Mouse (Mus musculus): Measurements from ENCODE around the gene Mertk. TPM values are rescaled to one million over a fixed set of nuclear protein-coding genes. Genes with fewer than 3 reads are reported as not detected.
A peak's percentile ranks its signal among the peaks of the same experiment; 100 is the strongest.

Mertk gene
- polyA plus RNA-seq, 1 experiment from 2014 or later, result 0.73 TPM

DNA sequence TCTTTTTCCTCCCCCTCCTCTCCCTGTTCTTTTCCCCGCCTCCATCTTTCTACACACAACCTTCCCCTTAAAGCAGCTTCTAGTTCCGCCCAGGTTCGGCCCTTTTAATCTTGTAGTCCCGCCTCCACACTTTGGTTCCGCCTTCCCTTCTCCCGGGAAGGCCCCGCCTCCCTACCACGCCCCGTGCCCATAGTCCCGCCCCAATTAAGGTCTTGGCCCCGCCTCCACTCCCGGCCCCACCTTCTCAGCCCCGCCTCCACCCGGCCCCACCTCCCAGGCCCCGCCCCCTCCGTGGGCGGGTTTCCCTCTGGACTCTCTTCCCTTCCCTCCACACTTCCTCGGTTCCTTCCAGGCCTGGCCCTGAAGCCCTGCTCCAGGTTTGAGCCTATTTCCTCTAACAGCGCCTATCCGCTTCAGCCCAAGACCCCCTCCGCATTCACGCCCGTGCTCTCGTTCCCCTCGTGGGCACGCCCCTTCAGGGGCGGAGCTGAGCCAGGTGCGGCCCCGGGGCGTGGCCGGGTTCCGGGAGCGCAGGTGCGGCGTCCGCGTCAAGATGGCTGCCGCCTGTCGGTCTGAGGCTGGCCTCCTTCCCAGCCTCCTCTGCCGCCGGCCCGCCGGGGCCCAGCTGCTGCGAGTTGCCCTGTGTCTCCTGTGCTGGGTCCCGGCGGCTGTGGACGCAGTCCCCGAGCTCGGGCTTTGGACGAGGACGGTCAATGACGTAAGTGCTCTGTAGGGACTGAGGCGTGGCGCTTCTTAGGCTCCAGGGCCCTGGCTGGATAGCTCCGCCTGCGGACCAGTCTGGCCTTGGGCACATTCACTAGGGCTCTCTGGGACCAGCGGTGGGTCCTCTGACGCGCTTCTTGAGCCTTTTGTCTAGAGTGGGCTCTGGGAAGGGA, 119.3 kb downstream of the Mertk start, which contains the start of gene Tmem87b:
Gene Tmem87b (plus strand): TSS at position 333 of the 896 bp plus-strand sequence.
- peak within 1 kb of the TSS; percentile 88 for H3K4me3 ChIP-seq (replicated peaks; ENCODE audit: low read length)
- H3K27ac ChIP-seq (ENCODE audit: low read length), result peak within 1 kb of the TSS; percentile 96
- H3K4me1 ChIP-seq (replicated peaks; ENCODE audit: control insufficient read depth, insufficient read depth, low read length), result peaks cover 15% of the 10 kb centered on the region
- under 1% methylated on average over 59 of the region's 59 CpGs for WGBS
- peak within 1 kb of the TSS; percentile 64 for H3K4me2 ChIP-seq (ENCODE audit: low read length)
- peak; percentile 94 for ATAC-seq
- H3K36me3 ChIP-seq (ENCODE audit: control insufficient read depth, insufficient read depth), result no peaks in the 10 kb centered on the region
- peak within 1 kb of the TSS; percentile 87 for H3K9ac ChIP-seq (replicated peaks; ENCODE audit: low read depth, low read length)
- no peaks in the 10 kb centered on the region for H3K27me3 ChIP-seq (replicated peaks; ENCODE audit: control insufficient read depth, insufficient read depth, low read length)
- no peaks in the 10 kb centered on the region for H3K9me3 ChIP-seq (ENCODE audit: control insufficient read depth, low read length)

DNA sequence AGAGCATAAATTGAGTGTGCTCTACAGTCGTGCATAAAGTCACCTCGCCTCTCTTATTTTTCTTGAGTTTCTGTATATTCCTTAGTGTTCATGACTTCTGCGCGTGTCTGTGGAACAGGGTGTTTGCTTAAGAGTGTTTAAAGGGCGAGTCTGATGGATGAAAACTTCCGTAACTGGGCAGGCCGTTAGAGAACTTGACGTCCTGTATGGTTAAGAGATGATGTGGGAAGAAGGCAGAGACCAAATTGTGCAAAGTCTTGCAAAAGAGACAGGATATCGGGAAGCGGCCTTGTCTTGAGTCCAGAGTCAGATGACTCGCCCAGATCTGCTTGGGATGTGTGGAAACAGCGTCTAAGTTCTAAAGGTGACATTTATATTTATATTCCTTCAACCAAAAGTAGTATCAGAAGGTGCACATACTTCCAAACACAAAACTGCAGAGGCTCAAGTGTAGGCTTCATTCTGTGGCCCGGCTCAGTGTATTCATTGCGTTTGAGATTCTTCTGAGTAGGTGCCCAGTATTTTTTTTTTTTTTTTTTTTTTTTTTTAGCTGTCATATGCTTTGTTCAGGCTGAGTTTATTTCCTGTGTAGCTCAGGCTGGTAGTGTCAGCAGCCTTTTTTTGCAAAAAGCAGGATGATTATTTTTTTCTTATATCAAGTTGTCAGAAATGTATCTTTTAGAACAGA, 120.3 kb downstream of the Mertk start:
- Histone ChIP-seq H3K27me3 (replicated peaks; ENCODE audit: control insufficient read depth, insufficient read depth, low read length) (no peaks in the 10 kb centered on the region), H3K4me3 (replicated peaks; ENCODE audit: low read length) (peak overlapping the region; percentile 88), H3K27ac (ENCODE audit: low read length) (peak overlapping the region; percentile 96), H3K9me3 (ENCODE audit: control insufficient read depth, low read length) (no peaks in the 10 kb centered on the region), H3K4me1 (replicated peaks; ENCODE audit: control insufficient read depth, insufficient read depth, low read length) (peaks cover 15% of the 10 kb centered on the region), H3K9ac (replicated peaks; ENCODE audit: low read depth, low read length) (peak overlapping the region; percentile 87), H3K4me2 (ENCODE audit: low read length) (peak overlapping the region; percentile 64), H3K36me3 (ENCODE audit: control insufficient read depth, insufficient read depth) (no peaks in the 10 kb centered on the region)
- WGBS, result 11% methylated on average over 14 of the region's 14 CpGs
- ATAC-seq, result no peak

DNA sequence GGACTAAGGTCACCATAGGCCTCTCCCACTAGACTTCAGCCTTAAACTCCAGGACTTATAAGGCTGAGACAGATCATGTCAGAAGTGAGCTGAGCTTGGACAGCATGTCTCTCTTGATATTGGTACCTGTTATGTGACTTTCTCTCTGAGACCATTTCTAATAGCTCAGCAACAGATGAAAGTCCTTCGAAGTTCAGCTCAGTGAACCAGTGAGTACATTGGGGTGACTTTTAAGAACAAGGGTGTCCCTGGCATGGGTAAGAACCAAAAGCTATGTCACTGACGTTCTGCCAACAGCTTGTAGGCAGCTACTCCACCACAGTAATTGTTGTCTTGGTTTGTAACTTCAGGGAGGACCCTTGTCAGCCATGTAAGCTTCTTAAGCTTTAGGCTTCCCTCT, 121.9 kb downstream of the Mertk start:
- Histone ChIP-seq H3K4me2 (ENCODE audit: low read length) (no peak overlapping the region), H3K36me3 (ENCODE audit: control insufficient read depth, insufficient read depth) (no peaks in the 10 kb centered on the region), H3K9me3 (ENCODE audit: control insufficient read depth, low read length) (no peaks in the 10 kb centered on the region), H3K4me1 (replicated peaks; ENCODE audit: control insufficient read depth, insufficient read depth, low read length) (peaks cover 15% of the 10 kb centered on the region), H3K27ac (ENCODE audit: low read length) (no peak overlapping the region), H3K27me3 (replicated peaks; ENCODE audit: control insufficient read depth, insufficient read depth, low read length) (no peaks in the 10 kb centered on the region), H3K9ac (replicated peaks; ENCODE audit: low read depth, low read length) (no peak overlapping the region), H3K4me3 (replicated peaks; ENCODE audit: low read length) (no peak overlapping the region)
- no peak for ATAC-seq
- 88% methylated on average over 2 of the region's 2 CpGs for WGBS

DNA sequence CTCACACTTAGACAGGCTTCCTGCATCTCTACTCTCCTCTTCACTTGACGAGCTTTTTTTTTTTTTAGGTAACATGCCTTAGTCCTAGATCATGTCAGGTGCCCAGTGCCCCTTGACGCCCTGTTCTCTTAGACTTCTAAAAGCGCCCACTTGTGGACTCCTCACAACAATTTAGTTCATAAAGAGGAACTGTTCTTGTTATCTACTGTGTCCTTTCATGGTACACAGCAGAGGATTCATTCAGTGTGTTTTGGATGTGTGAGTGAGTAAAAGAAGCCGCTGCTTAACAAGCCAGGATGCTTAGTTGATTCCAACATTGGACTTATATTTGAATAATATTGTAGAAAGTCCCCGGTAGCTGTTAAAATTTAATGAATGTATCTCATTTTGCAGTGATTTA, 125.1 kb downstream of the Mertk start:
- no peak for ATAC-seq
- H3K4me3 ChIP-seq (replicated peaks; ENCODE audit: low read length), result no peak overlapping the region
- no peak overlapping the region for H3K27ac ChIP-seq (ENCODE audit: low read length)
- H3K27me3 ChIP-seq (replicated peaks; ENCODE audit: control insufficient read depth, insufficient read depth, low read length), result no peaks in the 10 kb centered on the region
- H3K36me3 ChIP-seq (ENCODE audit: control insufficient read depth, insufficient read depth), result peaks cover 8% of the 10 kb centered on the region; the same call in 1 of the 2 replicates
- H3K9ac ChIP-seq (replicated peaks; ENCODE audit: low read depth, low read length), result no peak overlapping the region
- no peaks in the 10 kb centered on the region for H3K9me3 ChIP-seq (ENCODE audit: control insufficient read depth, low read length)
- H3K4me2 ChIP-seq (ENCODE audit: low read length), result no peak overlapping the region
- peaks cover 8% of the 10 kb centered on the region for H3K4me1 ChIP-seq (replicated peaks; ENCODE audit: control insufficient read depth, insufficient read depth, low read length)
- 78% methylated on average over 5 of the region's 5 CpGs for WGBS

DNA sequence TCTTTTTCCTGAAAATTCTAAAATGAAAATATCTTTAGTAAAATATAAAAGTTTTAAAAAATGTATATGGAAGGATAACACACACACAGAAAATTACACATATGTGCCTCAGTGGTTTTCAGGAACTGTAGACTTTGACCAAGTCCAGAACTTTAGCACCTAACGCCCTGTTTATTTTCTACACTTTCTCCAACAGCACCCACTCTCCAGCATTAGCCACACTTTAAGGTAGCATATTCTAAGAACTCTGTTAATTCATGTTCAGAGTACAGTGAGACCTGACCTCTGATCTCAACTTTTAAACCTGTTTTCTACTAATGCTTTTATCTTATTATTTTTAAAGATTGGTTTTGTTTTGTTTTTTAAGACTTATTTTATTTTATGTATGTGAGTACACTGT, 129.0 kb downstream of the Mertk start:
- Histone ChIP-seq H3K4me3 (replicated peaks; ENCODE audit: low read length) (no peak overlapping the region), H3K36me3 (ENCODE audit: control insufficient read depth, insufficient read depth) (peaks cover 22% of the 10 kb centered on the region), H3K27ac (ENCODE audit: low read length) (no peak overlapping the region), H3K9ac (replicated peaks; ENCODE audit: low read depth, low read length) (no peak overlapping the region), H3K9me3 (ENCODE audit: control insufficient read depth, low read length) (no peaks in the 10 kb centered on the region), H3K4me1 (replicated peaks; ENCODE audit: control insufficient read depth, insufficient read depth, low read length) (no peaks in the 10 kb centered on the region), H3K4me2 (ENCODE audit: low read length) (no peak overlapping the region), H3K27me3 (replicated peaks; ENCODE audit: control insufficient read depth, insufficient read depth, low read length) (no peaks in the 10 kb centered on the region)
- ATAC-seq, result no peak
- 96% methylated on average over 1 of the region's 1 CpGs for WGBS

DNA sequence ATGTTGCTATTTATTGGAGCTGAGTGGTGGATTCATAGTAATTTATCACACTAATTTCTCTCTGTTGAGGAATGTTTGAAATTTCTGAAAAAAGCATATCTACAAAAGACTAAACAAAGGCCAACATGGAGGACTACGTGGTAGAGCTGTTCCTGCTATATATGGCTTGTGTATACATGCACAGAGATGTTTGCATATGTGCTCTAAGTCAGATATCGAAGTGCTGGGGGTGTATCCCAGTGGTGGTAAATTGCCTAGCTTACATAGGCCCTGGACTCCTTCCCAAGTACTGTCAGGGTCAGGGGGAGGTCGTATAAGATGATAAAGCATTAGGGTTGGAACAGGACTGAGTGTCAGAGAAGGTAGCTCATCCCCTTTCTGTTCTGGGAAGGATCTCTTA, 133.9 kb downstream of the Mertk start:
- no peaks in the 10 kb centered on the region for H3K9me3 ChIP-seq (ENCODE audit: control insufficient read depth, low read length)
- 95% methylated on average over 3 of the region's 3 CpGs for WGBS
- H3K27ac ChIP-seq (ENCODE audit: low read length), result no peak overlapping the region
- ATAC-seq, result no peak
- no peak overlapping the region for H3K4me2 ChIP-seq (ENCODE audit: low read length)
- H3K9ac ChIP-seq (replicated peaks; ENCODE audit: low read depth, low read length), result no peak overlapping the region
- H3K4me1 ChIP-seq (replicated peaks; ENCODE audit: control insufficient read depth, insufficient read depth, low read length), result no peaks in the 10 kb centered on the region
- H3K36me3 ChIP-seq (ENCODE audit: control insufficient read depth, insufficient read depth), result peaks cover 39% of the 10 kb centered on the region
- no peak overlapping the region for H3K4me3 ChIP-seq (replicated peaks; ENCODE audit: low read length)
- no peaks in the 10 kb centered on the region for H3K27me3 ChIP-seq (replicated peaks; ENCODE audit: control insufficient read depth, insufficient read depth, low read length)

DNA sequence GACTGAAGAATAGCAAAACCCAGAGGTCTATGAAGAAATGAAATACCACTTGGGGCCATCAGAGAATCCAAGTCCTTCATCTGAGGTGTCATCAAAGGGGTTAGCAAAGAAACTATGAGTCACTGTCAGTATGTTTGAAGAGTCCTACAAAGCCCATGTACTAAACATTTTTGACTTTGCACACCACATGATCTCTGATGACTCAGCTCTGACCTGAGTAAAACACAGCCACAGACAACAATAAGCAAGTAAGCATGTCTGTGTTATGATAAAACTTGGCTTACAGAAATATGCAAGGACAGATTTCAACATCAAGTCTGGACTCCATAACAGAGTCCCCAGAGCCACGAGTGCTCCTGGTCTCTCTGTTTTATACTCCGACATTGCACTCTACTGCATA, 134.3 kb downstream of the Mertk start:
- no peak overlapping the region for H3K4me3 ChIP-seq (replicated peaks; ENCODE audit: low read length)
- no peak for ATAC-seq
- H3K9me3 ChIP-seq (ENCODE audit: control insufficient read depth, low read length), result no peaks in the 10 kb centered on the region
- no peak overlapping the region for H3K9ac ChIP-seq (replicated peaks; ENCODE audit: low read depth, low read length)
- H3K36me3 ChIP-seq (ENCODE audit: control insufficient read depth, insufficient read depth), result peaks cover 42% of the 10 kb centered on the region
- H3K27me3 ChIP-seq (replicated peaks; ENCODE audit: control insufficient read depth, insufficient read depth, low read length), result no peaks in the 10 kb centered on the region
- H3K27ac ChIP-seq (ENCODE audit: low read length), result no peak overlapping the region
- 93% methylated on average over 2 of the region's 2 CpGs for WGBS
- no peak overlapping the region for H3K4me2 ChIP-seq (ENCODE audit: low read length)
- H3K4me1 ChIP-seq (replicated peaks; ENCODE audit: control insufficient read depth, insufficient read depth, low read length), result no peaks in the 10 kb centered on the region

DNA sequence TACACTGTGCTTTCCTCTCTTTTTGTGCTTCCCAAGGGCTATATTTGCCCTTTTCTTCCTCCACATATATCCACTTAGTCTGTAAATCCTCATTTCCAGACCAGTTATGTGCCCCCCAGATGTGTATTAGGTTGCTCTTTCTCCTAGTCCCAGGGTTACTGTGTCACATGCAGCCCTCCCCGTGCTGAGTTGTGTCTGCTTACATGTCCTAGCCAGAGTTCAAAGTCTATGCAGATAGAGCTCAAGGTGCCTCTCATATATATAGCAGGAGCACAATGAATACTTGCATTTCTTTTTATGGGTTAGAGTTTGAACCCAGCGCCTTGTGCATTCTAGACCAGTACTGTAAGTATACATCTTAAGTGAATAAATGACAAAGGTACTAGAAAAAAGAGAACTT, 134.7 kb downstream of the Mertk start:
- no peak overlapping the region for H3K27ac ChIP-seq (ENCODE audit: low read length)
- no peaks in the 10 kb centered on the region for H3K27me3 ChIP-seq (replicated peaks; ENCODE audit: control insufficient read depth, insufficient read depth, low read length)
- H3K9me3 ChIP-seq (ENCODE audit: control insufficient read depth, low read length), result no peaks in the 10 kb centered on the region
- H3K36me3 ChIP-seq (ENCODE audit: control insufficient read depth, insufficient read depth), result peaks cover 40% of the 10 kb centered on the region
- no peak overlapping the region for H3K9ac ChIP-seq (replicated peaks; ENCODE audit: low read depth, low read length)
- H3K4me3 ChIP-seq (replicated peaks; ENCODE audit: low read length), result no peak overlapping the region
- H3K4me2 ChIP-seq (ENCODE audit: low read length), result no peak overlapping the region
- WGBS, result 96% methylated on average over 2 of the region's 2 CpGs
- no peaks in the 10 kb centered on the region for H3K4me1 ChIP-seq (replicated peaks; ENCODE audit: control insufficient read depth, insufficient read depth, low read length)
- ATAC-seq, result no peak

DNA sequence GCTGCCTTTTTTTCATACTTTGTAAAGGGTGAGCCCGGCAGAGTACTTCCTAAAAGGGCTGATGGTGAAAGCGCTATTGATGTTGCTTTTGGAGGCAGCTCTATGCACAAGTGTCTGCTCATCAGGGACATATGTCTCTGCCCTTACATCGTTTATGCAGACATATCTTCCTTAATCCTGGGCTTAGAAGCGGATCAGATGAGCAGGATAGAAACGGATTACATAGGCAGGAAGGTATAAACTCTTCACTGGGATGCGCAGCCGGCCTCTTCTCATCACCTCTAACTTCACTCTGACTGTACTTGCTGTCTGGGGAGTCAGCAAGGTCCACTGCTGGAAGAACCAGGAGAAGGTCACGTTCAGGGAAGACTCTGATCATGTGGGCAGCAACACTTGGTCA, 138.8 kb downstream of the Mertk start:
- no peak for ATAC-seq
- peaks cover 30% of the 10 kb centered on the region for H3K36me3 ChIP-seq (ENCODE audit: control insufficient read depth, insufficient read depth)

More for the DNA sequence above, 138.8 kb downstream of the Mertk start:
- H3K9me3 ChIP-seq (ENCODE audit: control insufficient read depth, low read length), result no peaks in the 10 kb centered on the region
- H3K9ac ChIP-seq (replicated peaks; ENCODE audit: low read depth, low read length), result no peak overlapping the region
- no peak overlapping the region for H3K4me2 ChIP-seq (ENCODE audit: low read length)
- H3K4me3 ChIP-seq (replicated peaks; ENCODE audit: low read length), result no peak overlapping the region
- no peaks in the 10 kb centered on the region for H3K27me3 ChIP-seq (replicated peaks; ENCODE audit: control insufficient read depth, insufficient read depth, low read length)
- H3K27ac ChIP-seq (ENCODE audit: low read length), result no peak overlapping the region
- 92% methylated on average over 8 of the region's 8 CpGs for WGBS
- no peaks in the 10 kb centered on the region for H3K4me1 ChIP-seq (replicated peaks; ENCODE audit: control insufficient read depth, insufficient read depth, low read length)

All from forebrain, embryonic 16.5 days (tissue).